Comparison of ENCODE assay signal across 8 mouse cellular contexts in the genomic region with DNA sequence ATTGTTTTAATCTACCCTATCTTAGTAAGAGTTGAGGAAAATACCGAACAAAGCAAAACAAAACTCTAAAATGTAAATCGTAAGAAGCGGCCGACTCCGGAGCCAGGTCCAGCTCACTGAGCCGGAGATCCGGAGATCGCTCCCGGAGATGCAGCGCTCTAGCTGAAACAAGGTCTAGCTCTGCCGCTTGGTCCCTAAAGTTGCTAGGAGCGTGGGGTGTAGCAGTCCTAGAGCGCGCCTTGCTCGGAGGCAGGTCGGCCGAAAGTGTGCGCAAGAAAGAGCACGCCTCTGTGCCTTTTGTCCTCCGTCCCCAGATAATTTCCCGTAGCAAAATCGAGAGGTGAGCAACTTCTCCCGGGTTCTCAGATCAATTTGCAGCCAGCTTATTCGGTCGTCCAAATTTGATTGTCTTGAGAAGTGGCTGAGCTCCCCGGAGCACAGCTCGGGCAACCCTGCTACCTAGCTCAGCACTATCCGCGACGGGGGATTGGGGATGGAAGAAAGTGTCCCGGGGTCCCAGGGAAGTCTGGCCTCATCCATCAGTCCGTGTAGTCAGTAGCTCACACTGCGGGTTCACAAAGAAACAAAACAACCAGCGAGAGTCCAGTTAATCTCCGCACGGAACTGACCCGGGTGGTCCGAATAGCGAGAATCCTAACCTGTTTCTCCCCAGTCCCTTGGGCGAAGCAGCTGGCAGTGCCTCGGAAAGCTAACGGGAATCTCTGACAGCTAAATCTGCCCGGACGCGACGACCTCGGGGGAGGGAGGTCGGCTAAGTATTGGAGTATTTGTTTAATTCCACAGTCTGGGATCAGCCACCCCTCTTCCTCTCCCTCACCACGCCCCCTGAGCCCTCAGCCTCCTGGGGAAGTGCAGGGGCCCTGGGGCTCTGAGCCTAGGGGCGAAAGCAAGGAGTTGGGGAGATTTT. TPM values are rescaled to one million over a fixed set of nuclear protein-coding genes. Genes with fewer than 3 reads are reported as not detected.
DNase-seq lines count a peak whose midpoint lies in the region; ATAC-seq and TF ChIP-seq lines count a peak whose summit lies in the region.

No protein-coding gene starts in this region.

- H3K4me1 ChIP-seq in heart, embryonic 14.5 days (ENCODE audit: control insufficient read depth in 2 of 2, insufficient read depth in 2 of 2, low read length in 2 of 2) = peaks cover 6 to 10% of the 10 kb centered on the region in 2 experiments; a peak in 1 of 4 replicates
- H3K4me1 ChIP-seq in brown adipose tissue, adult 24 weeks (ENCODE audit: control insufficient read depth, insufficient read depth, insufficient read length, low read length) = no peaks in the 10 kb centered on the region
- no peaks in the 10 kb centered on the region; the same call in 1 of the 2 replicates for H3K4me1 ChIP-seq in hindbrain, embryonic 12.5 days
- H3K4me1 ChIP-seq in midbrain, postnatal 0 days (ENCODE audit: insufficient read depth, low read length) = no peaks in the 10 kb centered on the region

- WGBS in heart, embryonic 14.5 days = under 1% methylated on average over 50 of the region's 50 CpGs
- WGBS in hindbrain, embryonic 12.5 days = under 1% methylated on average over 50 of the region's 50 CpGs
- 1% methylated on average over 50 of the region's 50 CpGs for WGBS in midbrain, postnatal 0 days

- H3K9me3 ChIP-seq in heart, embryonic 14.5 days (ENCODE audit: control insufficient read depth, low read length) = no peaks in the 10 kb centered on the region
- no peaks in the 10 kb centered on the region for H3K9me3 ChIP-seq in hindbrain, embryonic 12.5 days (replicated peaks)
- H3K9me3 ChIP-seq in midbrain, postnatal 0 days (ENCODE audit: low read length) = no peaks in the 10 kb centered on the region

- no peak for DNase-seq in heart, postnatal 4 days
- no peak for DNase-seq in midbrain, postnatal 0 days (ENCODE audit: low spot score)
- DNase-seq in adipocyte (ENCODE audit: low spot score) = no peak
- no peak for DNase-seq in yolk sac, embryonic 10.5 days (ENCODE audit: low spot score)
- no peak for DNase-seq in testis, postnatal 14 days (ENCODE audit: low spot score)

- ATAC-seq in heart, embryonic 14.5 days (ENCODE audit: insufficient number of reproducible peaks, insufficient read depth, low FRiP score, low read depth) = no peak
- ATAC-seq in hindbrain, embryonic 12.5 days (ENCODE audit: low FRiP score) = no peak
- 0 out of 2 replicates have a peak, but pooled peaks have one; percentile 41 for ATAC-seq in midbrain, postnatal 0 days (ENCODE audit: low FRiP score)

- H3K36me3 ChIP-seq in heart, embryonic 14.5 days (ENCODE audit: control insufficient read depth, insufficient read depth, low read length) = no peaks in the 10 kb centered on the region
- H3K36me3 ChIP-seq in hindbrain, embryonic 12.5 days = no peaks in the 10 kb centered on the region
- H3K36me3 ChIP-seq in midbrain, postnatal 0 days (ENCODE audit: insufficient read depth, low read length) = no peaks in the 10 kb centered on the region

- H3K4me3 ChIP-seq in heart, embryonic 14.5 days (ENCODE audit: control insufficient read depth in 1 of 2, insufficient read depth in 1 of 2, low read depth in 1 of 2, low read length in 2 of 2) = peak overlapping the region in 1 of 2 experiments; percentile 17; a peak in 3 of 4 replicates
- peak overlapping the region; percentile 50 for H3K4me3 ChIP-seq in brown adipose tissue, adult 24 weeks (ENCODE audit: insufficient read depth, low read depth, low read length)
- H3K4me3 ChIP-seq in hindbrain, embryonic 12.5 days = peak overlapping the region; percentile 20
- H3K4me3 ChIP-seq in midbrain, postnatal 0 days (ENCODE audit: low read depth, low read length) = no peak overlapping the region; the same call in 1 of the 2 replicates

- peaks cover 99% of the 10 kb centered on the region for H3K27me3 ChIP-seq in heart, embryonic 14.5 days (ENCODE audit: control insufficient read depth, insufficient read depth, low read length)
- H3K27me3 ChIP-seq in hindbrain, embryonic 12.5 days = peaks cover 97% of the 10 kb centered on the region
- H3K27me3 ChIP-seq in midbrain, postnatal 0 days (ENCODE audit: insufficient read depth, low read length) = peaks cover 85% of the 10 kb centered on the region

- TF ChIP-seq CTCF in midbrain, postnatal 0 days (IDR thresholded peaks at IDR 0.05) = no peak

- no peak overlapping the region for H3K9ac ChIP-seq in heart, embryonic 14.5 days (ENCODE audit: low read length)
- no peak overlapping the region for H3K9ac ChIP-seq in hindbrain, embryonic 12.5 days
- H3K9ac ChIP-seq in midbrain, postnatal 0 days (replicated peaks; ENCODE audit: low read length, poor library complexity, severe bottlenecking) = no peak overlapping the region

- H3K4me2 ChIP-seq in heart, embryonic 14.5 days (ENCODE audit: low read length) = peak overlapping the region; percentile 45
- H3K4me2 ChIP-seq in hindbrain, embryonic 12.5 days (replicated peaks) = peak overlapping the region; percentile 21
- 0 out of 2 replicates have a peak overlapping the region, but pooled peaks have one; percentile 12 for H3K4me2 ChIP-seq in midbrain, postnatal 0 days (ENCODE audit: low read depth, low read length, poor library complexity, severe bottlenecking)

- no peak overlapping the region for H3K27ac ChIP-seq in heart, embryonic 14.5 days (replicated peaks in 1 of 2; ENCODE audit: control insufficient read depth in 1 of 2, insufficient read depth in 1 of 2, low read depth in 2 of 2, low read length in 2 of 2)
- no peak overlapping the region for H3K27ac ChIP-seq in brown adipose tissue, adult 24 weeks (replicated peaks; ENCODE audit: low read depth, low read length)
- no peak overlapping the region for H3K27ac ChIP-seq in hindbrain, embryonic 12.5 days
- no peak overlapping the region for H3K27ac ChIP-seq in midbrain, postnatal 0 days (ENCODE audit: low read depth, low read length)

RNA-seq across cellular contexts. Expression of a gene that starts 0.9 kb away (rescaled TPM):
- polyA plus RNA-seq in heart, embryonic 14.5 days (2014; fragmentation: Nextera tagmentation; extraction: Ambion mirVana) = 0.24 and 0.26 TPM in 2 replicates
- under 1 TPM; 0.36 to 0.52 TPM for total RNA-seq in heart, postnatal 4 days (2021)
- 3.3 and 4.1 TPM in 2 replicates for polyA plus RNA-seq in brown adipose tissue, adult 24 weeks (2012; ENCODE audit: insufficient read depth, insufficient read length, missing spikeins)
- polyA plus RNA-seq in hindbrain, embryonic 12.5 days (2016; fragmentation: Nextera tagmentation; extraction: Ambion mirVana) = 9.3 and 12.5 TPM in 2 replicates
- 1.3 and 13.1 TPM in 2 replicates for total RNA-seq in midbrain, postnatal 0 days (2014; rRNA removed)
- polyA plus RNA-seq in midbrain, postnatal 0 days (2015; fragmentation: Nextera tagmentation; extraction: Ambion mirVana) = 0.59 and 0.91 TPM in 2 replicates
